Mouse (Mus musculus): ENCODE data around the gene Rnf128.

GRCm38 (mm10) chrX:139640418-139640817 is 77.3 kb downstream of the Rnf128 start:
- TF ChIP-seq CTCF (IDR thresholded peaks at IDR 0.05) (no peak), POLR2A (IDR thresholded peaks at IDR 0.05; ENCODE audit: insufficient read depth, low read depth, low read length) (no peak)

Measured in heart, adult 2 months (tissue).